Mouse (Mus musculus) megakaryocyte-erythroid progenitor cell, adult 5-6 weeks (primary cell): ENCODE measurements at regions not wholly inside any gene's neighbourhood (a gene's known extent, or its start where the extent isn't known, plus 50 kb on each side); places are given as distances from the start of the nearest gene placed in this dataset.
"Not testable (repeated sequence)": the region's sequence is repeated elsewhere in the genome, so short reads cannot be mapped to it uniquely, and the experiment has no call there.

Experiments
- ATAC-seq: replicated peaks from 2 replicates; pipeline ENCODE4 v1.8.0; 2016; ENCODE audit warnings: mild to moderate bottlenecking, inconsistent platforms; ENCODE audit not compliant: severe bottlenecking, poor library complexity, low FRiP score, low TSS enrichment

DNA sequence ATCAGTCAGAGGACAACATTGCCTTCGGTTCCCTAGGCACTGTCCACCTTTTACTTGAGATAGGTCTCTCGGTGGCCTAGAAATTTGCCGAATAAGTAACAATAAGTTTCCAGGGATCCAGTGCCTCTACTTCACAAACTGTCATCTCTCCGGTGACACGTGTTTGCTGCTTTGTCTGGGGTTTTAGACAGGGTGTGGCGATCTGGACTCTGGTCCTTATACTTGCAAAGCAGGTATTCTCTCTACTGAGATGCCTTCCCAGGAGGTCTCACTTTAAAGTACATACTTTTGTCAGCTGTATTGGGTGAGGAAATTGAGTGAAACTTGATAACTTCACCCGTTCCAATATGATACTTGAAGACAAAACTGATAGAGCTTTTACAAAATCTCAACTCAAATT lies 95.9 kb upstream of the Ctso start:
- ATAC-seq, result no peak

DNA sequence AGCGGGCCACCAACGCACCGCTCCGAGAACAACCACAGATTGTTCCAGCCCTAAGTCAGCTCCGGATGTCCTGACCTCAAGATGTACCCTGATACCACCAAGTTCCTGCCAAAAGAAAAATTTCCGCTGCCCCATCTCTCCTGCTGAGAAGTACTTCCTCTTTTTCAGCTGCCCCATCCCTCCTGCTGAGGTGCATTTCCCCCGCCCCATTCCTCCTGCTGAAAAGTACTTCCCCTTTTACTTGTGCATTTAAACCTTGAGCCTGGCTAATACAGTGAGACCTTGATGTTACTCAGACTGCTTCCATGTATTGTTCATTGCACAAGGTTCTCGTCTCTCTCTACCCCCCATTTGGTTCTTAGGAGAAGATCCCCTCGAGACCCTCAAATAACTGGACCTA lies 94.3 kb upstream of the Ctso start:
- ATAC-seq, result not testable (repeated sequence)

DNA sequence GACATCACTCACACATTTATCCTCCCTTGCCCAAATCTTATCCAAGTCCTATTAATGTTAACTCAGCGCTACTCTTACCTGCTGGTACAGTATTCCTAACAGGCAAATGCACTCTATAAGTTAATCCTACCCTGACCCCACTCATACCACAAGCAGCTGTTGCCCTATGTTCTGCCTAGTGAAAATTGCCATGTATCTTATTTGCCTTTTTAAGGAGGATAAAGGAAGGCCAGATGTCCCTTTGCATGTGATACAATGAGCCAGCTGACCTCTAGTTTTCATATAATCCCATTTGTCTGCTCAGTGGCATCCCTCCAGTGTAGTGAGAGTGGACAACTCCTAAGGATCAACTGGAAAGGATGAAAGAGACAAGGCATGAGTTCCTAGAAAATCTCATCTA lies 67.9 kb upstream of the Ctso start:
- no peak for ATAC-seq
